Mouse (Mus musculus): Measurements from ENCODE around the gene Atg5.

DNA sequence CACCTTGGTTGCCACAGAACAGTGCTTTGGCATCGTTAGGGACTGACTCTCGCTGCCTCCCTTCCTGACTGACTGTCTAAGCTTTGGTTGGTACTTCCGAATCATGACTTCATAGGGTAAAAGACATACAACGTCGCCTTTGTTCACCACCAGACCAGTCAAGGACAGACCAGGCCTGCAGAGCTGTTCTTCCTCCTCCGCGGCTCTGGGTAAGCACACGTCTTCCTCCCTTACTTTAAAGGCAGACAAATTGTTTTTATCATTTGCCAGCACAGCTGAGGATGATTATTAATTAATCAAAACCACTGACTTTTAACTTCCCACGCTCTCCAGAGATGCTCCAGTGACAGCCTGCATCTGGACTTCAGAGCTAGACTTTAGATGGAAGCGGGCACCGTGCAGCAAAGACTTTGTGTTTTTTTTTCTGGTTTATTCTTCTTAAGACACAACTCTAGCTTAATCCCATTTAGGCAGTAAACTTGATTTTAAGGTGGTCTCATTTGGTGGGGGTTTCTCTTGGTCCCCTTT is 120.6 kb downstream of the Atg5 start:
- TF ChIP-seq POLR2A (IDR thresholded peaks at IDR 0.05; ENCODE audit: insufficient read length, low read depth), result no peak
- no peak for TF ChIP-seq TCF12 (IDR thresholded peaks at IDR 0.05; ENCODE audit: insufficient read depth, poor library complexity, severe bottlenecking)
- no peak for TF ChIP-seq MAX (IDR thresholded peaks at IDR 0.05; ENCODE audit: low read depth)
- TF ChIP-seq E2F4 (IDR thresholded peaks at IDR 0.05; ENCODE audit: insufficient read depth), result no peak
- no peak for TF ChIP-seq POLR2AphosphoS2 (IDR thresholded peaks at IDR 0.05; ENCODE audit: insufficient read length, low read depth)
- TF ChIP-seq USF1 (IDR thresholded peaks at IDR 0.05; ENCODE audit: low read depth), result no peak
- no peak for TF ChIP-seq REST (IDR thresholded peaks at IDR 0.05; ENCODE audit: insufficient read depth, insufficient read length)
- no peak for TF ChIP-seq MYOD1 (IDR thresholded peaks at IDR 0.05; ENCODE audit: control insufficient read depth in 1 of 3, insufficient read length in 2 of 3, low read depth in 2 of 3)
- TF ChIP-seq TCF3 (IDR thresholded peaks at IDR 0.05; ENCODE audit: insufficient read length, low read depth), result no peak

Data from myocyte (in vitro differentiated cells).